Mouse (Mus musculus): ENCODE results near the gene Trp53tg5.

Gene Trp53tg5

DNA sequence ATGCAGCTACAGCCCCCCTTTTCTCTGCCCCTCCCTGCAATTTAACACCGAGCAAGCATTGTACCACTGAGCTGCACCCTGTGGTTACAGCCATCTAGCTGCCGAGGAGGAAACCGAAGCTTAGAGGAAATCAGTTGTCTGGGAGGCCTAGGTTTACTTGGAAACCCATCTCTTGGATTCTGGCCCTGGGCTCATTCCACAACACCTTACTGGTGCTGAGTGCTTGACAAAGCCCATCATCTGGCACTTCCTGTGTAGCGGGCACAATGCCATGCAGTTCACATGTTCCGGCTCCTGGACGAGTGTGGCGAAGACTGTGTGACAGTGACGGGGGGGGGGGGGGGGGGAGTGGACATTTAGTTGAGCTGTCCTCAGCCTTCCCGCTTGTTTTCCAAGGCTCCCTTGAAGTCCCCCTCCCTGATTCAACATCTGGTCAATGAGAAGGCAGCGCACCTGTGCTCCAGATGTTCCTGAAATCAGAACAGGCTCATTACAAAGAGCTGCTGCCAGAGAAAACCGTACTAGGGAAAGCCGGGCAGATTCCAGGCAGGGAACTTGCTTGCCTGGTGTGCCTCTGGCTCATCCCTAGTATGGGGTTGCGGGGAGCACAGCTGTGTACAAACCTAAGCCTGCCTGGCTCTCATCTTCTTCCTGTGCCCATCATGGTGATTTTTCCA is 21.4 kb downstream of the Trp53tg5 start:
- in situ Hi-C loops (cut with MboI, MseI): no loop called here

DNA sequence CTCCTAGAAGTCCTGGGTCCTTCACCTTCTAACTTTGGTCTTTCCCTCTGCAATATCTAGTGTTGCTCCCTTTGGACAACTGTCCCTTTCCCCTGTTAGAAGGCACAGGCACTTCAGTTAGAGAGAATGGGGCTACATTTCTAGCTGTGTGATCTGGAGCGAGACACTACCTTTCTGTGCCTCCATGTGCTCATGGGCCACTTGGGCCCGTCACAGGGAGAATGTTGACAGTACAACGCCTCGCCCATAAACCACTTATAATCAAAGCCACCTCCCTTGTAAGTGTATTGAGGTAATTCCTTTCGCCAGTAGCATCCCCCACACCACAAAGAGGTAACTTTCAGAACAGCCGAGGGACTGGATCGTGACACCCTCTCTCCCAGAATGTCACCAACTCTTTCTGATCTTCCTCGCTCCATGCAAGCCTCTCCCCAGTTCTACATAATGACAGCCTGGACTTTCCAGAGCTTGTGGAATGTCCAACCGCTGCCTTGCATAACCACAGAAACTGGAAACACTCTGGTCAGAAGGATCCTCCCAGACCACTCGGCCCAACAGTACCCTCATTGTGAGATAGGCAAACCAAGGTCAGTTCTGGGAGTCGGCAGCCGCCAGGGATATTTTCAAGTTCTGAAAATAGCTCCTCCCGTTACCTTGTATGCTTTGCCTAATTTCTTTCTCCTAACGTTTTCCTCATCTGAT is 24.0 kb downstream of the Trp53tg5 start:
- in situ Hi-C loops (cut with MboI, MseI): no loop called here

DNA sequence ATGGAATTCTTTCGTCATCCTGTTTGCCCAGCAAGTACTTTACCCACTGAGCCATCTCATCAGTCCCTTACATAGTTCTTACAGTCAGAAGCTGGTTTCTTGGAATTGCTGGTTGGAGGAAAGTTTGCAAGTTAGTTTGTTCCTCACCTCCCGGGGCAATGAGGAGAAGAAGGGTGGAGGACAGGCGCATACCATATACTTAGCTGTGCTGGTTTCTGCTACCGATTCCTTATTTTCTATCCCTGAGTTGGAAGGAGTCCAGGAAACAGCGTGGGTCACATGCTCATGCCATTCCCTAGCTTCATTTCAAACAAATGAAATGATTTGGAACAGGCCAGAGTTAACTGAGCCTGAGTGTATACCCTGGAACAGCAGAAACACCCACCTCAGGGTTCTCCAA is 24.6 kb downstream of the Trp53tg5 start:
- in situ Hi-C loops (cut with MboI, MseI): no loop called here

- in situ Hi-C loops (cut with MboI, MseI): no loop called here
These were observed 25.4 kb downstream of the Trp53tg5 start for GRCm38 (mm10) chr2:164448140-164448539.

DNA sequence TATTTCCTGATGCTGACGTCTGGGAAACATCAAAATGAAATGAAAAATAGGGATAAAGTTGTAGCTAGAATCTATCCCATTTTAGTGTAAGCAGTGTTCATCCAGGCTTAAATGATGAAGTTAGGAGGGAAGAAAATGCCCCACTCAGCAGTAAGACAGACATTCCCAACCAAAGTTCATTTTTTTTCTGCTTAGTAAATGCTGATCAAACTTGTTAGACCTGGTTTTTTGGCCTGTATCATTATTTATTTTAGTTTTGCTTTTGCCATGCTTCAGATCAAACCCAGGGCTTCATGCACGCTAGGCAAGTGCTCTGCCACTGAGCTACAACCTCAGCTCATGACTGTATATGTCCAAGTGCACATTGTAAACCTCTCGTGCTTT is 27.4 kb downstream of the Trp53tg5 start:
- in situ Hi-C loops (cut with MboI, MseI): no loop called here

- in situ Hi-C loops (cut with MboI, MseI): no loop called here
These were observed 28.0 kb downstream of the Trp53tg5 start for GRCm38 (mm10) chr2:164445399-164446085.

- in situ Hi-C loops (cut with MboI, MseI): no loop called here
These were observed 28.8 kb downstream of the Trp53tg5 start for GRCm38 (mm10) chr2:164444701-164445100.

GRCm38 (mm10) chr2:164443460-164444000 is 30.0 kb downstream of the Trp53tg5 start, which contains the start of gene Sdc4:
TSS of gene Sdc4 (minus strand) at chr2:164443887.
- in situ Hi-C loops (cut with MboI, MseI): no loop called here

GRCm38 (mm10) chr2:164443051-164443437 is 30.5 kb downstream of the Trp53tg5 start:
- in situ Hi-C loops (cut with MboI, MseI): no loop called here

- in situ Hi-C loops (cut with MboI, MseI): no loop called here
These were observed 31.0 kb downstream of the Trp53tg5 start for GRCm38 (mm10) chr2:164442315-164443050.

DNA sequence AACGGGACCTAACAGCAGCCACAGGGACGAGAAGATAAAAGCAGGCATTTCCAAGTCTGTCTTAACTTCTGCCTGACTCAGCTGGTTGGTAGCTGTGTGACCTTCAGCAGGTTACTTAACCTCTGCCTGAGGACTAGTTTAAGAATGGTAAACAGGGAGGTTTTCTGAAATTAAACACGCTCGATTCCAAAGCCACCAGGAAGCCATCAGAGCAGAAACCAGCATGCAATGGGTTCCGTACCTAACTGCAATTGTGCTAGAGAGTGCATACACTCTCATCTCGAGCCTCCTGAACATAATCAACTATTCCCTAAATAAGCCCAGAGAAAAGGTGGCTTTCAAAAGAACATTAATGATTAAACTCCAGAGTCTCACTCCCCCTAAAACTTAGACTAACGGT is 31.8 kb downstream of the Trp53tg5 start:
- in situ Hi-C loops (cut with MboI, MseI): no loop called here

DNA sequence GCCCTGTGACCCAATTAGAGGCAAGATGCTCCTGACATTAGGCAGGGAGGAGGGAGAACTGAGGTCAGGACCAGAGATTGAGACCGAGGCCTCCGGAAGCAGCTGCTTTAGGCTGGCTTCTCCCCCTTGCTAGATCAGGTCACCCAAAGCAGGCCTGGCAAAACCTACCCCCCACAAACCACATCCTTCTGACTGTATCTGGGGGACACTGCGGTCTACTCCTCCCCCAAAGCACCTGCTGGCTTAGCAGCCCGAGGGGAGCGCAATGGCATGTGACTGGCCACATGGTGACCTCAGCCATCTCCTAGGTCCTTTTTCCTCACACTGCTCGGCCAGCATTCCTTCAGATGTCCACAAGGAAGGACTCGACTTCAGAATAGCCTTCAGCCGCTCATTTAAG is 32.4 kb downstream of the Trp53tg5 start:
- in situ Hi-C loops (cut with MboI, MseI): no loop called here

DNA sequence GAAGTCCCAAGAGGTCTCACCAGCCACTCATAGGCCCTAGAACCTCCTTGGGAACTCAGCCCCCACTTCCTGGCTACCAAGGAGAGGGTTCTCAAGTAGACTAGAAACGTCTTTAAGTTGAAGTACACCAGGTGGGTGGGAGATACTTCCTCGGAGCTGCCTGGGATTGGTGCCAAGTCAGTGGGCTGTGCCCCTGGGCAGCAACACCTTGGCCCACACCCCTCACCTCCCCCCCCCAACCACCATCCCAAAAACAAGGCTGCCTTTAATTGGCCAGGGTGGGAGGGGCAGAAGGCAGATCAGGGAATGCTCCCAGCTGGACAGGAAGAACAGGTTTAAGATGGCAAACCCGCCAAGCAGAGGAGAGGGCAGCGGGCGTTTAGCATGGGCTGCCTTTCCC is 33.2 kb downstream of the Trp53tg5 start:
- in situ Hi-C loops (cut with MboI, MseI): no loop called here

- in situ Hi-C loops (cut with MboI, MseI): no loop called here
These were observed 34.5 kb downstream of the Trp53tg5 start for GRCm38 (mm10) chr2:164439001-164439421.

GRCm38 (mm10) chr2:164438257-164438656 is 35.3 kb downstream of the Trp53tg5 start:
- in situ Hi-C loops (cut with MboI, MseI): no loop called here

DNA sequence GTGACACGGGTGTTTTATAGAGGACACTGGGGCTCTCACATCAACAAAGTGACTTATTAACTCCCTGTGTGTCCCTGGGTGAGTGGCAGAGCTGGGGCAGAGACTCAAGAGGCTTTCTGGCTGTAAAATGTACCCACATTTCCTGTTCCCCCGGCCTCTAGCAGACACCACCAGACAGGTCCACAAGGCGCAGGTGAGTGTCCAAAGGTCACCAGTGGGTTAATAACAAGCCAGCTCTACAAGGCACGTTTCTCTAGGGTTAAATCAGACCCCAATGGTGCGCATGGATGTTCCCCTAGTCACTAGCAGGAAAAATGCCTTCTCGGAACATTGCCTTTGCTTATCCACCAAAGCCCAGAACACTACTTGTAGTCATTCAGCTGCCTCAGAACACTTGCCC is 35.8 kb downstream of the Trp53tg5 start:
- in situ Hi-C loops (cut with MboI, MseI): no loop called here

GRCm38 (mm10) chr2:164436961-164437360 is 36.6 kb downstream of the Trp53tg5 start:
- in situ Hi-C loops (cut with MboI, MseI): no loop called here

GRCm38 (mm10) chr2:164436215-164436913 is 37.2 kb downstream of the Trp53tg5 start:
- in situ Hi-C loops (cut with MboI, MseI): no loop called here

GRCm38 (mm10) chr2:164435216-164436090 is 38.1 kb downstream of the Trp53tg5 start:
- in situ Hi-C loops (cut with MboI, MseI): no loop called here

- in situ Hi-C loops (cut with MboI, MseI): no loop called here
These were observed 38.8 kb downstream of the Trp53tg5 start for GRCm38 (mm10) chr2:164434681-164435080.
